Mouse (Mus musculus) CD8-positive naive resting alpha-beta T cell, adult 57 days (primary cell): ENCODE measurements around the gene Ctsll3. TPM values are rescaled to one million over a fixed set of nuclear protein-coding genes. Genes with fewer than 3 reads are reported as not detected.

Experiments
- total RNA-seq: library from RNA; stranded (reverse); gene quantifications from one replicate; pipeline ENCODE4 v1.2.4, GENCODE M21; 2023

Gene Ctsll3
- not detected for total RNA-seq

DNA sequence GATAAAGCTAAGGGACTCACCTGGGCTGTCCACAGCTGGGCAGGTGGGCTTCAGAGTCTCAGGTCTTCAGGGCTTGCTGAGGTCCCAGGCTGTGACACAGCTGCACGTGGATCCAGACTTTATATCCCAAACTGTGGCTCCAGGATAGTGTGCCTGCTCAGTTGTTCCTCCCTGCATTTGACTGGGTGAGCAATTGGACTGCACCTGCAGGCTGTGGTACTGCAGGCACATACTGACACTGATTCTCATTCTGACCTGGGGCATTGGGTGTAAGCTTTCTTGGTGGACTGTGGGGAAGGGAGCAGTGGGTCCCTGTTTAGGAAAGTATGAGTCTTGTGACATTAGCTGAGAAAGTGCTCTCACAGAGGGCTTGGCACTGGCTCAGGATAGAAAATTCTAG lies at the start of gene Ctsll3:
Gene Ctsll3, minus strand, starts transcription at position 101 of the 400 bp plus-strand sequence.

DNA sequence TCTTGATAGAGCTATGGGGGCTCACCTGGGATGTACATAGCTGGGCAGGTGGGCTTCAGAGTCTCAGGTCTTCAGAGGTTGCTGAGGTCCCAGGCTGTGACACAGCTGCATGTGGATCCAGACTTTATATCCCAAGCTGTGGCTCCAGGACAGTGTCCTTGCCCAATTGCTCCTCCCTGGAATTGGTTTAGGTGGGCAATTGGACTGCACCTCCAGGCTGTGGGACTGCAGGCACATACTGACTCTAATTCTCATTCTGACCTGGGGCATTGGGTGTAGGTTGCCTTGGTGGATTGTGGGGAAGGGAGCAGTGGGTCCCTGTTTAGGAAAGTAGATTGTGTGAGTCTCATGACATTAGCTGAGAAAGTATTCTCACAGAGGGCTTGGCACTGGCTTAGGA lies 16.4 kb downstream of the Ctsll3 start, which contains the start of gene BC051665:
Gene BC051665, minus strand, starts transcription at position 101 of the 400 bp plus-strand sequence.

Other genes with a start within 250 kb of the Ctsll3 start
- 5.7 TPM for gene Dapk1, start 200.9 kb downstream of the Ctsll3 start, total RNA-seq
- gene BC051665, start 16.5 kb downstream of the Ctsll3 start, total RNA-seq = not detected
- 14.3 TPM for gene 4930486L24Rik, start 61.6 kb upstream of the Ctsll3 start, total RNA-seq
- not detected for gene Gm49392, start 94.0 kb upstream of the Ctsll3 start, total RNA-seq
- 13.8 TPM for gene Ctla2b, start 94.6 kb upstream of the Ctsll3 start, total RNA-seq
- not detected for gene Tpbpb, start 102.0 kb upstream of the Ctsll3 start, total RNA-seq
- gene Gm49393, start 132.7 kb upstream of the Ctsll3 start, total RNA-seq = not detected
- not detected for gene Gm49391, start 133.7 kb upstream of the Ctsll3 start, total RNA-seq
- 65.3 TPM for gene Ctla2a, start 133.8 kb upstream of the Ctsll3 start, total RNA-seq
- gene Tpbpa, start 139.1 kb upstream of the Ctsll3 start, total RNA-seq = not detected
- gene Ctsj, start 203.1 kb upstream of the Ctsll3 start, total RNA-seq = not detected
- gene Ctsq, start 237.8 kb upstream of the Ctsll3 start, total RNA-seq = not detected